Mouse (Mus musculus) erythroblast, embryonic 14.5 days (primary cell): ENCODE measurements around the gene Clip1. TPM values are rescaled to one million over a fixed set of nuclear protein-coding genes. Genes with fewer than 3 reads are reported as not detected.

Experiments used
- H3K27me3 ChIP-seq: 2 replicates; pipeline ENCODE4 v1.6.1; 2012; ENCODE audit warnings: inconsistent platforms; ENCODE audit not compliant: control insufficient read depth
- H3K36me3 ChIP-seq: 2 replicates; pipeline ENCODE4 v1.6.1; 2012; ENCODE audit warnings: mild to moderate bottlenecking, inconsistent platforms; ENCODE audit not compliant: control insufficient read depth
- H3K4me1 ChIP-seq: 2 replicates; pipeline ENCODE4 v1.6.1; 2012; ENCODE audit warnings: inconsistent platforms; ENCODE audit not compliant: control insufficient read depth
- H3K4me3 ChIP-seq: replicated peaks from 2 replicates; pipeline ENCODE3; 2012; ENCODE audit warnings: moderate library complexity, mild to moderate bottlenecking, inconsistent platforms
- H3K9me3 ChIP-seq: 2 replicates; pipeline ENCODE4 v1.6.1; 2012; ENCODE audit warnings: low read length, inconsistent platforms, mixed read lengths; ENCODE audit not compliant: control insufficient read depth
- GATA1 ChIP-seq: IDR thresholded peaks from 2 replicates; pipeline ENCODE4 v1.6.1; 2012; ENCODE audit warnings: low read length, inconsistent platforms, mixed read lengths
- TAL1 ChIP-seq: IDR thresholded peaks from 3 replicates; pipeline ENCODE4 v1.6.1; 2012; ENCODE audit warnings: low read length, inconsistent platforms, mixed read lengths
- polyA plus RNA-seq: library from polyadenylated mRNA; stranded (reverse); fragments of >175 nt; gene quantifications from 2 replicates; pipeline ENCODE4 v1.2.3, GENCODE M21; 2012

The Clip1 gene
- polyA plus RNA-seq, 1 experiment, result 1.1 TPM

- TF ChIP-seq TAL1, result no peak
- no peak for TF ChIP-seq GATA1
- Histone ChIP-seq H3K4me3 (no peak overlapping the region), H3K27me3 (no peaks in the 10 kb centered on the region), H3K36me3 (peaks cover 61% of the 10 kb centered on the region), H3K9me3 (no peaks in the 10 kb centered on the region), H3K4me1 (peaks cover 11% of the 10 kb centered on the region)
Measured at GRCm38 (mm10) chr5:123528641-123529040, 155.8 kb downstream of the Clip1 start.

Other genes starting within 250 kb of the Clip1 start
- gene Lrrc43, start 195.3 kb downstream of the Clip1 start, polyA plus RNA-seq, result not detected in 2 replicates
- gene Il31, start 195.1 kb downstream of the Clip1 start, polyA plus RNA-seq, result not detected in 2 replicates
- not detected in 2 replicates for gene B3gnt4, start 174.2 kb downstream of the Clip1 start, polyA plus RNA-seq
- gene Diablo, start 160.4 kb downstream of the Clip1 start, polyA plus RNA-seq, result 0.62 and 0.66 TPM in 2 replicates
- not detected in 2 replicates for gene Gm49027, start 159.1 kb downstream of the Clip1 start, polyA plus RNA-seq
- 0.28 and 0.60 TPM in 2 replicates for gene Vps33a, start 111.6 kb downstream of the Clip1 start, polyA plus RNA-seq
- 4.5 and 5.7 TPM in 2 replicates for gene Zcchc8, start 36.5 kb upstream of the Clip1 start, polyA plus RNA-seq
- 1.4 and 1.7 TPM in 2 replicates for gene Rsrc2, start 64.8 kb upstream of the Clip1 start, polyA plus RNA-seq
- gene Kntc1, start 65.1 kb upstream of the Clip1 start, polyA plus RNA-seq, result 0.95 and 1.2 TPM in 2 replicates
- not detected in 2 replicates for gene Hcar2, start 180.9 kb upstream of the Clip1 start, polyA plus RNA-seq
- not detected in 2 replicates for gene Hcar1, start 195.4 kb upstream of the Clip1 start, polyA plus RNA-seq
- 4.7 and 5.6 TPM in 2 replicates for gene Denr, start 222.6 kb upstream of the Clip1 start, polyA plus RNA-seq
- not detected in 2 replicates for gene Gm43518, start 242.8 kb upstream of the Clip1 start, polyA plus RNA-seq
- gene Ccdc62, start 246.1 kb upstream of the Clip1 start, polyA plus RNA-seq, result 0.05 and 0.65 TPM in 2 replicates